Mouse (Mus musculus) heart, embryonic 10.5 days (tissue): ENCODE results near the gene Upk2. TPM values are rescaled to one million over a fixed set of nuclear protein-coding genes. Genes with fewer than 3 reads are reported as not detected.
"Not testable (repeated sequence)": the region's sequence is repeated elsewhere in the genome, so short reads cannot be mapped to it uniquely, and the experiment has no call there.

ENCODE experiments used
- DNase-seq: peaks from one replicate; pipeline ENCODE4 v3.0.0-alpha.2; 2017; ENCODE audit warnings: low spot score
- H3K27ac ChIP-seq: fragments of 300-500 bp; sonication (generic); 2 replicates; pipeline ENCODE4 v1.5.1; 2016; ENCODE audit warnings: mild to moderate bottlenecking
- H3K27me3 ChIP-seq: fragments of 300-500 bp; sonication (generic); 2 replicates; pipeline ENCODE4 v1.6.1; 2016; ENCODE audit warnings: mild to moderate bottlenecking; ENCODE audit not compliant: poor library complexity, insufficient read depth, severe bottlenecking
- H3K36me3 ChIP-seq: fragments of 300-500 bp; sonication (generic); 2 replicates; pipeline ENCODE4 v1.6.1; 2016; ENCODE audit warnings: mild to moderate bottlenecking, moderate library complexity
- H3K4me1 ChIP-seq: fragments of 300-500 bp; sonication (generic); 2 replicates; pipeline ENCODE4 v1.6.1; 2016; ENCODE audit warnings: mild to moderate bottlenecking
- H3K4me3 ChIP-seq: fragments of 300-500 bp; sonication (generic); 2 replicates; pipeline ENCODE4 v1.5.1; 2016; ENCODE audit warnings: mild to moderate bottlenecking, moderate library complexity
- H3K9me3 ChIP-seq: fragments of 300-500 bp; sonication (generic); 2 replicates; pipeline ENCODE4 v1.6.1; 2016; ENCODE audit warnings: mild to moderate bottlenecking, moderate library complexity
- WGBS: fragments of 180-500 bp; shearing (Covaris S2); methylation state at CpG from one replicate; pipeline ENCODE4 v1.1.7; 2016; 5-methylcytosine and 5-hydroxymethylcytosine counted together
- polyA plus RNA-seq: library from polyadenylated mRNA; unstranded; fragments of >200 nt; fragmentation: Nextera tagmentation; extraction: Ambion mirVana; gene quantifications from 2 replicates; pipeline ENCODE4 v1.2.1, GENCODE M21; 2016

The Upk2 gene
- polyA plus RNA-seq, 1 experiment from 2014 or later: not detected

DNA sequence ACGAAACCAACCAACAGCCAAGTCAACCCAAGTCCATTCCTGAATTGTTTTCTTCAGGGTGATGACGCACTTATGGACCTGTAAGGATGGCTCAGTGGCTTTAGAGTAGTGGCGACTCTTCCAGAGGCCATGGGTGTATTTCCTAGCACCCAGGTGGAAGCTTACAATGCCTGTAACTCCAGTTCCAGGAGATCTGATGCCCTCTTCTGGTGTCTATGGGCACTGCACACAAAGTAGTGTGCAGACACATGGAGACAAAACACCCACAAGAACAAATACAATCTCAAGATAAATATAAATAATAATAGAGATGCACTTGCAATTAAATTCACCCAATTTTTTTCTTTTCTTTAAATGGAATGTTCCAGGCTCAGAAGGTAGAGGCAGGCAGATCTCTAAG is 21.2 kb upstream of the Upk2 start:
- Histone ChIP-seq H3K27ac (no peak overlapping the region), H3K36me3 (no peaks in the 10 kb centered on the region), H3K9me3 (no peaks in the 10 kb centered on the region), H3K27me3 (0 out of 2 replicates have a peak, but pooled peaks cover 3% of the 10 kb centered on the region), H3K4me1 (peaks cover 27% of the 10 kb centered on the region), H3K4me3 (no peak overlapping the region)
- no peak for DNase-seq
- 84% methylated on average over 3 of the region's 3 CpGs for WGBS

DNA sequence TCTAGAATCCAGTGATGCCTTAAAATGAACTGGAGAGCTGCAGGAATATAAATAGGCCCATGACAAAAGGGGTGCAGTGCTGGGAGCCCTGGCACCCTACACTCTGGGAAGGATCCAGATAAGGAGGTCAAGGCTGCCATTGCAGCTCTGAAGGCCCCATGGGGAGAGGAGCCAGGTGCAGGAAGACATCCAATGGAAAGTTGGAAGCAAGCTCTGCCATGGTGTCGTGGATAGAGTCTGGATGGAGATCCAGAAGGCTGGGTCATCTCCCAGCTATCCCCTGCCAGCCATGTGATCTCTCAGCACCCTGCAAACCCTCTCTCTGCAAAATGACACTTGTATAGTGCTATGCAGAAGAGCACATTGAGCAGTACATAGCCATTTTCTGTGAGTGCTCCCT is 19.6 kb upstream of the Upk2 start:
- H3K4me1 ChIP-seq: peaks cover 18% of the 10 kb centered on the region
- no peak for DNase-seq
- H3K4me3 ChIP-seq: no peak overlapping the region
- 0 out of 2 replicates have a peak, but pooled peaks cover 3% of the 10 kb centered on the region for H3K27me3 ChIP-seq
- H3K9me3 ChIP-seq: no peaks in the 10 kb centered on the region
- H3K27ac ChIP-seq: no peak overlapping the region
- H3K36me3 ChIP-seq: no peaks in the 10 kb centered on the region
- 39% methylated on average over 1 of the region's 1 CpGs for WGBS

DNA sequence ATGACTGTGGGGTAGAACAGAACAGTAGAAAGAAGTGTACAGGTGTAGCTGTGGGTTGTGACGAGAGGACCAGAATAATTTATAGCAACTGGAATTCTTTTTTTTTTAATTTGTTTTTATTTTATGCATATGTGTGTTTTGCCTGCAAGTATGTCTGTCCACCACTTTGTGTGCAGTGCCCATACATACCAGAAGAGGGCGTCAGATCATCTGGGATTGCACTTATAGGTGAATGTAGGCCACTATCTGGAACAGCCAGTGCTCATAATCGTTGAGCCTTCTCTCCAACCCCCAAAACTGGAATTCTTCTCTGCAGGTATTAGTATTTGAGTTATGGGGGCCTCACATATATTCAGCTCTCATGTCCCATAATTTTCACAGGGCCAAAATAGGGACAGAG is 18.4 kb upstream of the Upk2 start:
- 56% methylated on average over 3 of the region's 3 CpGs for WGBS

DNA sequence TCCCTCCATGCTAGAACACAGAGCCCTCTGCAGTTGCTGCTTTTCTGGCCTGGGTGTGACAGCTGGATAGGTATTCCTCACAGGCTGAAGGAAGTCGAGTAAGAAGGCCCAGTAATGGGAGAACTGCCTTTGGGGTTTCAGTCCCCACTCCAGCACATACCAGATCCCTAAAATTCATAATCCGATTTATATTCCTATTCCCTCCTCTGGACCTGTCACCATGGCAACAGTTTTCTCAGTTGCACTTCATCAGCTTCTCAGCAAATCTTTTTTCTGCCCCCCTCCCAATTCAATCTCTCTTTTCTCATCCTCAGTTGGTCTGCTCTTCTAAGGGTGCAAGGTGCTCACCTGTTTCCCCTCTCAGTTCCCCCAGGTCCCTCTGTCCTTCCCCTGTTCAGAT is 14.0 kb upstream of the Upk2 start:
- peaks cover 11% of the 10 kb centered on the region; the same call in 1 of the 2 replicates for H3K27me3 ChIP-seq
- H3K4me3 ChIP-seq: no peak overlapping the region
- DNase-seq: no peak
- WGBS: 61% methylated on average over 2 of the region's 2 CpGs
- no peak overlapping the region for H3K27ac ChIP-seq
- no peaks in the 10 kb centered on the region for H3K36me3 ChIP-seq
- H3K9me3 ChIP-seq: no peaks in the 10 kb centered on the region
- no peaks in the 10 kb centered on the region for H3K4me1 ChIP-seq

More for the DNA sequence above, 18.4 kb upstream of the Upk2 start:
- Histone ChIP-seq H3K27me3 (peaks cover 9% of the 10 kb centered on the region; the same call in 1 of the 2 replicates), H3K9me3 (no peaks in the 10 kb centered on the region), H3K4me1 (peaks cover 14% of the 10 kb centered on the region), H3K27ac (no peak overlapping the region), H3K4me3 (no peak overlapping the region), H3K36me3 (no peaks in the 10 kb centered on the region)
- DNase-seq: no peak

DNA sequence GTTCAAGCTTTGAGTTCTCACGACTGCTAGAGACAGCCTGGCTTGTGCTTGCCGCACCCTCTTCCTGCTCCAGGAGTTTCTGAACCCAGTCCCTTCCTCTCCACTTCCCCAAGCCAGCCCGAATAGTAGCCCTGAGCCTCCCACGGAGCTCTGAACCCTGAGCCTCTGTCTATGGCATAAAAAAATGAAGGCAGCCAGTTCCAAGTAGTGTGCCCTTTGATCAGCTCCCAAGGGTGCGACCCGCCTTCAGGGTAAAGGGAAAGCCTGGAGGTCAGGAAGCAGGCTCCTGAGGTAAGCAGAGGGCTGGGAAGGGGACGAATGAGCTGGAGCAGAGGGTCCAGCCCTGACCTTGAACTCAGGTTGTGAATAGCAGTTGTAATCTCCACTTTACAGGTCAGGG is 13.4 kb upstream of the Upk2 start:
- DNase-seq: no peak
- Histone ChIP-seq H3K4me3 (no peak overlapping the region), H3K27me3 (peaks cover 11% of the 10 kb centered on the region; the same call in 1 of the 2 replicates), H3K4me1 (no peaks in the 10 kb centered on the region), H3K36me3 (no peaks in the 10 kb centered on the region), H3K27ac (no peak overlapping the region), H3K9me3 (no peaks in the 10 kb centered on the region)
- 46% methylated on average over 7 of the region's 7 CpGs for WGBS

- no peak for DNase-seq
- Histone ChIP-seq H3K4me1 (0 out of 2 replicates have a peak, but pooled peaks cover 6% of the 10 kb centered on the region), H3K9me3 (no peaks in the 10 kb centered on the region), H3K4me3 (no peak overlapping the region), H3K27me3 (peaks cover 18% of the 10 kb centered on the region), H3K27ac (no peak overlapping the region), H3K36me3 (no peaks in the 10 kb centered on the region)
- WGBS: 73% methylated on average over 5 of the region's 5 CpGs
Observed at GRCm38 (mm10) chr9:44461950-44462349, 7.2 kb upstream of the Upk2 start.

DNA sequence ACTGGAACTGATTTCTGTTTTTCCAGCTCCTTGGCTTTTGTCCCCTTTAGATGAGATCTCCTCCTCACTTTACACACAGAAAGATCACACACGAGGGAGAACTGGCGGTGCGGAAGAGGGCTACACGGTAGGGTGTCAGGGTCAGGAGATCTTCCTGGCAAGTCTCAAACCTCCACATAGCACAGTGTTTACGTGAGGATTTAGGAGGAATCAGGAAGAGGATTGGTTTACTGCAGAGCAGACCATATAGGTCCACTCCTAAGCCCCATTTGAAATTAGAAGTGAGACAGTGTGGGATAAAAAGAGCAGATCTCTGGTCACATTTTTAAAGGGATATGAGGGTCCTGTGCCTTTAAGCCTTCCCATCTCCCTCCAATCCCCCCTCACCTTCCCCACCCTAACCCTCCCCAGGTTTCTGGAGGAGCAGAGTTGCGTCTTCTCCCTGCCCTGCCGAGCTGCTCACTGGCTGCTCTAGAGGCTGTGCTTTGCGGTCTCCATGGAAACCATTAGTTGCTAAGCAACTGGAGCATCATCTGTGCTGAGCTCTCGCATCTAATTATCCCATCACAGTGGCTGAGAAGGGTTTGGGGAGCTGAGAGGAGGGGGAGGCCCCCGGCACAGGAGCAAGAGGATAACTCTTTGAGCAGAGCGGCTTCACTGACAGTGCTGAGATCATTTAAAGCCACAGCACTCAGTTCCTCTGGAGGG is 2.4 kb upstream of the Upk2 start:
- 9% methylated on average over 11 of the region's 11 CpGs for WGBS

DNA sequence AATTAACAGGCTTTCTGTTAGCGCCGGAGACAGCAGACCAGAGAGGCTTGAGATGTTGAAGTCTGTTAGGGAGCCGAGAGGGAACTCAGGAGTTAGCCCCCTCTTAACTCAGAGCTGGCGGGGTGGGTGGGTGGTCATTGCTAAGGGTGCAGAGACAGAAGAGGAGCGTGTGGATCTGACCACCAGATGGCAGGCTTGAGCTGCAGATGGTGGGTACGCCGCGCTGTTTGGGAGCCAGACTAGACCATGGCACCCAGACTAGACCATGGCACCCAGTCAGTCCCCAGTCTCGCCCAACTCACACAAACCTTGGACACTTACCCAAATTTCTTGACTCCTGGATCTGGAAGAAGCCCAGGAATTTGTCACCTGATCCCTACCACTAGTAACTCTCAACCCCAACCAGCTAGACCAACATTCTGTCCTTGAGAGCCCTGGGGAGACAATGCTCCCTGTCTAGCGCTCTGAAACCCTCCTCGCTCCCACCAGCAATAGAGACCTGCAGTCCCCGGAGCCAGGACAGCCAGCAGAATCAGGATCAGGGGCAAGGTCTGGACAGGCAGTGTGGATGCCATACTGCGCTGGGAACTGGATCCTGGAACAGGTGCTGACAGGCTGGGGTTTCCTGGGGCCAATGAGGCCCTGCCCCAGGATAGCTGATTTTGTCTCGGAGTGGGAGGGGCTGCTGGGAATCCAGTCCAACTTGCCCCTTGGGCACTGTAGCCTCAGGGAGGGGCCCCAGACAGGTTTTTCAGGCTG is 465 bp downstream of the Upk2 start:
- peaks cover 13% of the 10 kb centered on the region for H3K4me1 ChIP-seq
- peak; percentile 88 for DNase-seq
- no peak overlapping the region for H3K27ac ChIP-seq
- H3K36me3 ChIP-seq: no peaks in the 10 kb centered on the region
- H3K27me3 ChIP-seq: peaks cover 68% of the 10 kb centered on the region
- no peaks in the 10 kb centered on the region for H3K9me3 ChIP-seq
- 5% methylated on average over 14 of the region's 14 CpGs for WGBS
- H3K4me3 ChIP-seq: peak overlapping the region; percentile 5; the same call in 1 of the 2 replicates

More for the DNA sequence above, 2.4 kb upstream of the Upk2 start:
- Histone ChIP-seq H3K27ac (no peak overlapping the region), H3K27me3 (peaks cover 63% of the 10 kb centered on the region), H3K36me3 (no peaks in the 10 kb centered on the region), H3K4me1 (peaks cover 13% of the 10 kb centered on the region), H3K9me3 (no peaks in the 10 kb centered on the region), H3K4me3 (no peak overlapping the region)
- DNase-seq: no peak

- H3K27me3 ChIP-seq: peaks cover 40% of the 10 kb centered on the region
- DNase-seq: no peak
- no peak overlapping the region for H3K27ac ChIP-seq
Observed at GRCm38 (mm10) chr9:44450387-44450786, 4.4 kb downstream of the Upk2 start.

DNA sequence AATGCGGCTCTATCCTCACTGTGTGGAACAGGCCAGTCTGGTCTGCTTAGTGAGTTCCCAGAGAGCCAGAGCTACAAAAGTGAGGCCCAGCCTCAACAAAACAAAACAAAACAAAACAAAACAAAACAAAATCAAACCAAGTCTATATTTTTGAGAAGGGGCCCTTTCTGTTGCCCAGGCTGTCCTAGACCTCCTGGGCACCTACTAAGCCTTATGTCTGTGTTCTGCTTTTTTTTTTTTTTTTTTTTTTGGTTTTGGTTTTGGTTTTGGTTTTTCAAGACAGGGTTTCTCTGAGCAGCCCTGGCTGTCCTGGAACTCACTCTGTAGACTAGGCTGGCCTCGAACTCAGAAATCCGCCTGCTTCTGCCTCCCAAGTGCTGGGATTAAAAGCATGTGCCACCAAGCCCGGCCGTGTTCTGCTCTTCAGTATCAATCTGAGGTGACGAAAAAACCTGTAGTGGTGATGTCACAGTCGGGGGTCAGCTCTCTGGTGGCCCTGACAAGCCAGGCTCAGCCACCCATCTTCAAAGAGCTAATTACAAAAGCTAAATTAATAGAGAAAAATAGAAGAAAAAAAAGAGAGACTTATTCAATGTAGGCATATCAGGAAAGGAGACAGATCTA is 10.3 kb downstream of the Upk2 start:
- not testable (repeated sequence) for H3K9me3 ChIP-seq, H3K36me3 ChIP-seq, H3K4me3 ChIP-seq, DNase-seq, H3K27ac ChIP-seq, H3K27me3 ChIP-seq, H3K4me1 ChIP-seq
- WGBS: 76% methylated on average over 7 of the region's 7 CpGs

More at GRCm38 (mm10) chr9:44450387-44450786, 4.4 kb downstream of the Upk2 start:
- Histone ChIP-seq H3K36me3 (no peaks in the 10 kb centered on the region), H3K4me3 (no peak overlapping the region), H3K9me3 (no peaks in the 10 kb centered on the region), H3K4me1 (peaks cover 6% of the 10 kb centered on the region)

DNA sequence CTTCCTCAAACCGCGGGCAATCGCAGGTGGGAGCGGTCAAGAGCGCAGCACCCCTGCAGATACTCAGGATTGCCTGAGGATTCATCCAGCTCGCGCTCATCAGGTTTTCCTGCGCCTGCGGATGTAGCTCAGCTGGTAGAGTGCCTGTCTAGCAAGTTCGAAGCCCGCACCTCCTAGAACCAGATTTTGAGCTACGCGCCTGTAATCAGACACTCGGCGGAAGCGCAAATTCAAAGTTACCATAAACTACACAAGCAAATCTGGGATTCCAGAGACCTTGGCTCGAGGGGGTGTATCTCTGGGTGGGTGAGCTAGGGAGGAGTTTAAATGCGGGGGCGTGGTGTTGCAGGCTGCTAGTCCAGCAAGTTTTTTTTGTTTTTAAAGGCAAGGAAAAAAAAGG is 13.8 kb downstream of the Upk2 start, which contains the start of gene Foxr1:
Foxr1 (minus strand) TSS at position 176 of the 400 bp plus-strand sequence.
- Histone ChIP-seq H3K27ac (no peak within 1 kb of the TSS), H3K27me3 (peaks cover 11% of the 10 kb centered on the region), H3K36me3 (no peaks in the 10 kb centered on the region), H3K4me1 (no peaks in the 10 kb centered on the region), H3K9me3 (no peaks in the 10 kb centered on the region), H3K4me3 (no peak within 1 kb of the TSS)
- WGBS: 50% methylated on average over 19 of the region's 19 CpGs
- DNase-seq: no peak

DNA sequence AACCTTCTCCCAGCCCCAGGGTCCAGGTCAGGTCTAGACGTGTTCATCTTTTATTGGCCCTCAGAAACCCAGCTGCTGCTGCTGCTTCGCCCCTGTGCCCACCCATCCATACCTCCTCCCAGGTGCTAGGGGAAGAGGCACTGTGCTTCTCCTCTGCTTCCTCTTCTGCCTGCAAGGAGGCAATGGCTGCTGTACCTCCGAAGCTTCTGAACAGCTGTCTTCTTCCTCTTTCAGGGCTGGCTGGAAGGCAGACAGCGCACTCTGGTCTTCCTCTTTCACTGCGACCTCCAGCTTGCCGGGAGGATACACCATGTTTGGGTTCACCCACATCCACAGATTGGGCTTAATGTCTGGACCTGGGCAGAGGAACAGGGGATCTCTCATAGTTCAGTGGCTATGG is 19.0 kb downstream of the Upk2 start:
- no peaks in the 10 kb centered on the region for H3K9me3 ChIP-seq
- H3K4me3 ChIP-seq: no peak overlapping the region
- H3K27ac ChIP-seq: no peak overlapping the region
- 75% methylated on average over 6 of the region's 6 CpGs for WGBS
- H3K27me3 ChIP-seq: peaks cover 16% of the 10 kb centered on the region
- H3K4me1 ChIP-seq: no peaks in the 10 kb centered on the region
- no peaks in the 10 kb centered on the region for H3K36me3 ChIP-seq
- no peak for DNase-seq
